Mouse (Mus musculus) cerebellum, adult 9-11 months (tissue): ENCODE measurements around the gene Amigo1.

ENCODE experiments used
- DNase-seq: peaks from one replicate; pipeline ENCODE4 v3.0.0; 2022

Amigo1 gene

GRCm38 (mm10) chr3:108186098-108187047 lies at the start of gene Amigo1:
Amigo1 (plus strand) TSS chr3:108186335.
- peak; percentile 75 for DNase-seq

GRCm38 (mm10) chr3:108139113-108139512 lies 47.0 kb upstream of the Amigo1 start:
- DNase-seq = no peak

GRCm38 (mm10) chr3:108140786-108141185 lies 45.3 kb upstream of the Amigo1 start:
- DNase-seq = no peak

GRCm38 (mm10) chr3:108145534-108146445 lies 40.3 kb upstream of the Amigo1 start, which contains the start of gene Gnai3:
Gnai3 (minus strand) TSS chr3:108146146.
- peak; percentile 91 for DNase-seq

- DNase-seq = no peak
Measured at GRCm38 (mm10) chr3:108146671-108147070, 39.5 kb upstream of the Amigo1 start.

GRCm38 (mm10) chr3:108147386-108148235 lies 38.5 kb upstream of the Amigo1 start:
- peak; percentile 84 for DNase-seq

- no peak for DNase-seq
Measured at GRCm38 (mm10) chr3:108152290-108152689, 33.8 kb upstream of the Amigo1 start.

GRCm38 (mm10) chr3:108154656-108155055 lies 31.5 kb upstream of the Amigo1 start, which contains the start of gene Gpr61:
Gpr61 (minus strand) TSS chr3:108154882.
- DNase-seq = peak; percentile 45

GRCm38 (mm10) chr3:108158383-108159037 lies 27.6 kb upstream of the Amigo1 start:
- no peak for DNase-seq

- no peak for DNase-seq
Measured at GRCm38 (mm10) chr3:108164091-108164490, 22.0 kb upstream of the Amigo1 start.

- DNase-seq = peak; percentile 83
Measured at GRCm38 (mm10) chr3:108164807-108165206, 21.3 kb upstream of the Amigo1 start.

- no peak for DNase-seq
Measured at GRCm38 (mm10) chr3:108165532-108166315, 20.4 kb upstream of the Amigo1 start.

- DNase-seq = no peak
Measured at GRCm38 (mm10) chr3:108166486-108167211, 19.5 kb upstream of the Amigo1 start.

- DNase-seq = no peak
Measured at GRCm38 (mm10) chr3:108167499-108167898, 18.6 kb upstream of the Amigo1 start.

- no peak for DNase-seq
Measured at GRCm38 (mm10) chr3:108169199-108169598, 16.9 kb upstream of the Amigo1 start.

- DNase-seq = peak; percentile 67
Measured at GRCm38 (mm10) chr3:108174672-108175531, 11.2 kb upstream of the Amigo1 start.

GRCm38 (mm10) chr3:108178756-108179715 lies 7.1 kb upstream of the Amigo1 start:
- DNase-seq = no peak

GRCm38 (mm10) chr3:108180514-108180913 lies 5.6 kb upstream of the Amigo1 start:
- DNase-seq = no peak
